Mouse (Mus musculus) G1E (cell line): ENCODE measurements around the gene 1300017J02Rik.

Source experiments
- CTCF ChIP-seq: IDR thresholded peaks from 2 replicates; pipeline ENCODE4 v1.5.1; 2012; ENCODE audit warnings: low read depth, low read length, inconsistent platforms, mixed read lengths
- GATA1 ChIP-seq: IDR thresholded peaks from 2 replicates; pipeline ENCODE4 v1.6.1; 2012; ENCODE audit warnings: borderline replicate concordance, low read length, inconsistent platforms, mixed read lengths
- GATA2 ChIP-seq: IDR thresholded peaks from 2 replicates; pipeline ENCODE4 v1.6.1; 2012; ENCODE audit warnings: low read depth, low read length, inconsistent platforms, borderline replicate concordance
- POLR2AphosphoS5 ChIP-seq: IDR thresholded peaks from 2 replicates; pipeline ENCODE4 v1.6.1; 2012; ENCODE audit warnings: low read depth, low read length, inconsistent platforms; ENCODE audit not compliant: insufficient replicate concordance
- TAL1 ChIP-seq: conservative IDR thresholded peaks from 2 replicates; pipeline ENCODE4 v1.6.1; 2012; ENCODE audit warnings: low read depth, low read length, inconsistent platforms, mixed read lengths

- TF ChIP-seq GATA1 (no peak), CTCF (no peak), TAL1 (no peak), POLR2AphosphoS5 (no peak), GATA2 (no peak)
These were observed 18.5 kb downstream of the 1300017J02Rik start for GRCm38 (mm10) chr9:103286396-103286795.
